Mouse (Mus musculus) CH12F3 (cell line): ENCODE data around the gene Arhgap11a.

ENCODE experiments used
- in situ Hi-C: fragments of 300-500 bp; cut with MboI; formaldehyde crosslinking; loops from 2 replicates; pipeline ENCODE4 v1.14.3; 2020; ENCODE audit warnings: low sequenced_read_pairs

The Arhgap11a gene

DNA sequence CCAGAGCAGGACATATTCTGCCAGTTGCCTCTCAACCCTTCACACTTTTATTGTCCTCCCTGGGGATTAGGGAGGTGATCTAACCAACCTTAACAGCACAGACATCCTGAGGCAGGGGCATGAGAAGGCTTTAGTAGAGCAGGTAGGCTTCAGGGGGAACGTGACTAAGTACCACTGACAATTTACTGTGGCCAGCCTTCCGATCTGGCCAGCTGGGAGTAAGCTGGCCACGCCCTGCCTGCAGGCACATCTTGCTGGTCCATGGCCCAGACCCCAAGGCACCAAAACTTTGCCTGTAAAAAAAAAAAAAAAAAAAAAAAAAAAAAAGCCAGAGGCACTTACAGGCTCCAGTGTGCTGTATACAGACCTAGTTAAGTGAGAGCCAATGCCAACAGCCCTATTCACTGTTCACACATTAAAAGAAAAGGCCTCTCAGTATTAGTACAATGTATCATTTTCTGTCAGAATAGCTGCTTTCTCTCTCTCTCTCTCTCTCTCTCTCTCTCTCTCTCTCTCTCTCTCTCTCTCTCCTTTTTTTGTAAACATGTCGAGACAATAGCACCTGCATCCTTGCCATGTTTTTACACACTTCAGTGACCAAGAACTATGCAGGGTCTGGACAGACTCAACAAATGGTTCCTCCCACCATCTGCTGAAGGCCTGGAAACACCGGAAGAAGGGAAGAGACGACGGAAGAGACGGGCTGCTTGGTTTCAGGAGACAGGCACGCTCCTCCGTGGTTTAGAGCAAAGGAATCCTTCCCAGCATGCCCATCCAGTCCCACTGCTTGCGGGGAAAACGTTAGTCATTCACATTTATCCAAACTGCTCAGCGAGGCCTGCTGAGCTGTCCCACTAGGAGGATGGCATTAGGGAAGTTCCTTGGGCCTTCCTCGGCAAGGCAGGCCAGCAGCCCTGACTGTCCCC lies 30.5 kb downstream of the Arhgap11a start:
- in situ Hi-C loops: no loop called here

DNA sequence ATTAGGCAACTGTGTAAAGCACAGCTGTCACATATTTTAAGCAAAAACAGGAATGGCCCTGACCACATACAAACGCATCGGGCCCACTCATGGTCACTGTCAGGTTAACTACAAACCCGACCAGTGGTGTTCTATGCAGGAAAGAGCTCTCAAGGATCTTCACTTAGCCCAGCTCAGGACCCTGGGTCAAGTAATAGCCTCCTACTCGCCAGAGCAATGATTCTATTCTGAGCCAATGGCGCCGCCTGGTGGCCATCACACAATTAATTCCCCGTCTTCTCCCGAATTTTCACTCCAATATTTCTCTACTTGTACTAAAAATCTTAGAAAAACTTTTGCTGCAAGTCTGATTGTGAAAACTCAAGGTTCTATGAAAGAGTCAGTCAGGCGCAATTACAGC lies 40.8 kb downstream of the Arhgap11a start:
- in situ Hi-C loops: no loop called here

DNA sequence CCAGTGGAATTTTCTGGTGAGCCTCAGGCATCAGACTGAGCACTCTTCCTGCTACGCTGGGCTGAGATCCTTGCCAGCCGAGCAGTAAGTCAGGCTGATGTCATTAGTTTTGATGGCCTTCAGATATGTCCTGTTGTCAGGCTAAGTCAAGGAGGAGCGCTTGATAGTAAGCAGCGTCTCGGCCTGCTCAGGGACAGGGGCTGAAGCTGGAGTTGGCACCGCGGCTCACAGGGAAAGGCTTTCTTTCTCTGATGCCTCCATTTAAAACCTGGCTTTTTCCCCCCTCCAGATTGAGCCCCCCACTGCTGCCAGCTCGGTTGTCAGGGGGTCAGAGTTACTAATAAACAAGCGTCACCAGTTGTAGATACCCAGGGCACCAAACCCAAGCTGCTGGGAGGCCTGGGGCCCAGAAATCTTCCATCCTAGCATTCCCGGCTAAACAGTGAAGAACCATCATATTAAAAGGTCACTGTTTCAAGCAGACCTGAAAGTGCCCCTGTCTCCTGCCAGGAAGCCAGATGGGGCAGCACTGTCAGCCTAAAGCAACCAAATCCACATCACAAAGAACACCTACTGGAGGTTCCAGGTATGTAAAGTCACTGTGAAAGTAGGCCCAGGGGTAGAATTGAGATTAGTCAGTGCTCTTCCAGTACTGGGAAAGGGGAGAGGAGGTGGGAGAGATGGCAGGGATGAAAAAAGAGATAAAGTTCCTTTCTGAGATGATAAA lies 41.4 kb downstream of the Arhgap11a start:
- in situ Hi-C loops: no loop called here

DNA sequence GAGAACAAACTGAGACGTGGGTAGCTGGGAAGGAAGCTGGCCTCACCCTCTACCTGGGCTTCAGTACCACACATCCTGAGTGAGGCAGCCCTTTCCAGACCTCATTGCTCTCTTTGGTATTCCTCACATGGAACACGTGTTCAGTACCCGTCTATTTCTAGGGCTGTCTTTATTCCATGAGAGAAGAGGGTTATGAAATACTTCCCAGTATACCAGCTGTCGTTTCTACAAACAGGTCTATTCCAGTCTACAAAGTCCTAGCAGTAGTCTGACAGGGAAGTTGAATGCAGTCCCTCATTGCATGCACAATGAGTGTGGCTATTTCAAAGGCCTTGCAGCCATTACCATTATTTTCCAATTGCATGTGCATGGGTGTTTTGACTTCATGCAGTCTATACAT lies 42.7 kb downstream of the Arhgap11a start:
- in situ Hi-C loops: no loop called here

DNA sequence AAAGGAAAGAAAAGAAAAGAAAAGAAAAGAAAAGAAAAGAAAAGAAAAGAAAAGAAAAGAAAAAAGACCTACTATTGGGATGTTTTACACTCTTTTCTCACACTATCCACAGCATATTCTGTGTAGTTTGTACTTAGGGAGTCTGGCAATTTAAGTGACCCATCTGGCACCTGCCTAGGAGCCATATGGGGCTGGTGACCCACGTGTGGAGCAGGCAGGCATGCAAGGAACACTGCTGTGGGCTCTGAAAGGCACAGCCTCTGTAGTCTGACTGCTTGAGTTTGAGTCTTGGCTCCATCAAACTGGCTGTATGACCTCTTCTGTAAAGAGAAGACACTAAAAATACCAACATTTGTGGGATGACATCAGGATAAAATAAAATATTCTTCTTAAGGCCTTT lies 44.7 kb downstream of the Arhgap11a start:
- in situ Hi-C loops: no loop called here

DNA sequence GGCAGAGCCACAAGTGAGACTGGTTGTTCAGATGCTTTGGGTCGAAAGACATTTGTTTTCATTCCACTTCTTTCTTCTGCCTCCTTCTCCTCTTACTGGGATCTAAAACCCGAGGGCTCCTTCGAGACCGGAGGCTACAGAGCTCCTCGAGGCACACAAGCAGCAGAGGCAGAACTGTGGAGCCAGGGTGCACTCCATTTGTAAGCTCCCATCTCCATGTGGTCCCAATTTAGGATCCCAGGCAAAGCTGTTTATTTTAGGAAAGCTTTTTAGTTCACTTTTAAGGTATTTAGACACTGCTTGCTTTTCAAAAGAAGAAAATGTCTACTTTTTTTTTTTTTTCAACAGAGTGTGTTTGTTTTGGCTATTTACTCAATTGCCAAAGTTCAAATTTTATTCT lies 47.6 kb downstream of the Arhgap11a start:
- in situ Hi-C loops: no loop called here

DNA sequence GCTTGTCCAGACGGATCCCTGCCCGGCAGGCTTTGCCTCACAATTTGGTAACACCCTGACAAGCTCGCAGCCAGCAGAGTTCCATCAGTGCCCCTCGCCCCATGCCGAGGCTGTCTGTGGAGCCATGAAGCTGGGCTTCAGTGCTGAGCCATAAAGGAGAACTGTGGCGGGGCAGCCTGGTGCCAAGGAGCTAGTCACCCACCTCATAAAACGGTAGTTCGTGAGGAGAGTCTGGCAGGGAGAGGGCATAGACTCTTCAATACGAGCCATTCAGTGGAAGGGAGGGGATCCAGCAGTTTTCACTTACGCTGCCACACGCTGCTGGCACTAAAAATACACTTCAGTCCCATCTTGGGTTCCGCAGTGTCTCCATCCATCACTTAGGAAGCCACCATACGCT lies 49.9 kb downstream of the Arhgap11a start:
- in situ Hi-C loops: loop anchor here (10.0 kb wide), 1 partner anchor 304 kb away; no protein-coding TSS in a partner anchor

DNA sequence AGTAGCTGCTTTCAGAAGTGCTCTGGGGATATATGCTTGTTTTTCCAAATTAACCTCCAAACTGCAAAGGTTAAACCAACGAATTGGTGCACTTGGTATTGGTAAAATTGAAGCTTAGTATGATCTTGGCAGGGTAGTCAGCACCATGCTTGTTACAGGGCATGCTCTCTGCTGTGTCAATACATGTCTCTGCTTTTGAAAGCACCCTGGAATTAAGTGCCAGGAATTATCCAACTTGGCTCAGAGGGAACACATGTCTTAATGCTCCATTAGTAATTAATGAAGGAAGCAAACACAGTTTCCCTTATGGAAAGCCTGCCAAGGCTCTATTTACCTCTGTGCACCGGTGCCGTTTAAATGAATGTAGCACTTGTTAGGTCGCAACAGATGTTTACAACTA lies 53.3 kb downstream of the Arhgap11a start:
- in situ Hi-C loops: loop anchor here (10.0 kb wide), 1 partner anchor 300 kb away; no protein-coding TSS in a partner anchor

DNA sequence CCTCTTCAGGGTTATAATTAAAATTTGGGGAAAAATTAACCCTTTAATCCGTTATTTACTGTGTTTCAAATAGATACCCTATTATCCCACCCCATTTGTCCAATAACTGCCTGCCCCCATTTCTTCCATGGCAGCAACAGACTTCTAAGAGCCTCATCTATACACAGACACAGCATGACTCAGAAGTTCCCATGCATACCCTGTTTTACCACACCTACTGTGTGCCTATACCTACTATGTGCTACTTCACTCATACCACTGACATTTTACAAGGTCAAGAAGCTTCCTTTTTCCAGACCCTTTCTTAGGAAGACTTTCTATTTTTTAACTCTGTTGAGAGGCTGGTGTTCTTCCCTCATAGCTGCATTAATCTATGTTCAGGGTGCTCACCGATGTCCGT lies 54.9 kb downstream of the Arhgap11a start:
- in situ Hi-C loops: loop anchor here (10.0 kb wide), 1 partner anchor 299 kb away; no protein-coding TSS in a partner anchor

DNA sequence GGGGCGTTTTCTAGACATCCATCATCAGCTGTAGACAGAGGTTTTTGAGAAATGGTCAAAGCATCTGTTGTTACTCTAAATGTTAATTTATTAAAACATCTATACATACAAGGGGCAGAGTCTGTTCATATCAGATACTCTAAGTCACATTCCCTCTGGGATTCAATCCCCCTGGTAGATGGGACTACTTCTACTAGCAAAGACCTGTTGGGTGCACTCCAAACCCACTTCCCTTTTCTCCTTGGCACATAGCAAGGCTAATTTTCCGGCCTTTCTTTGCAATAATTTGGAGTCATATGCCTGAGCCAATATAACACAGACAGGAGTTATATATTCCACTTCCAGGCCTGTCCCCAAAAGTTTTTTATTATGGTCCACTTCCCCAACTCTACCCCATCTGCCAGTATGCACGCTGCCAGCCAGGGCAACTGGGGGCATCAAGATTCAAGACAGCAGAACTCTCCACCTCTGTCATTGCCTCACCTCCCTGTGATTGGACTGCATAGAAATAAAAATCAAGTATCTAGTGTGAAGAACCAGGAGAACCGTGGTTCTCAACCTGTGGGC lies 59.6 kb downstream of the Arhgap11a start:
- in situ Hi-C loops: no loop called here

DNA sequence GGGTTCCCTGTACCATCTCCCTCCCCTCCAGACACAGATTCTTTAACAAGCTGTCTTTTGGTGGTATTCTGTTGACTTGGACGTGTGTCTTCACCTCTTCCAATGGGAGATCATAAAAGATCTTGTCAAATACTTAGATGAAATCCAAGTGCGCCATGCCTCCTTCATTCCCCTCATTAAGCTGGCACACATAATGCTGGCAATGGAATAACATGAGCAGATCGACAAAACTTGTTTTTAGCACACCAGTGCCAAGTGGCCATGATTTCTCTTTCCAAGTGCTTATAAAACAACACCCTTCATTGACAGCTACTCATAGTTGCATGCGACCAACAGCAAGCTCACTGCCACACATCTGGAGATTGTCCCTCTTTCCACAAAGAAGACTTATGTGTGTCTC lies 60.6 kb downstream of the Arhgap11a start:
- in situ Hi-C loops: no loop called here

DNA sequence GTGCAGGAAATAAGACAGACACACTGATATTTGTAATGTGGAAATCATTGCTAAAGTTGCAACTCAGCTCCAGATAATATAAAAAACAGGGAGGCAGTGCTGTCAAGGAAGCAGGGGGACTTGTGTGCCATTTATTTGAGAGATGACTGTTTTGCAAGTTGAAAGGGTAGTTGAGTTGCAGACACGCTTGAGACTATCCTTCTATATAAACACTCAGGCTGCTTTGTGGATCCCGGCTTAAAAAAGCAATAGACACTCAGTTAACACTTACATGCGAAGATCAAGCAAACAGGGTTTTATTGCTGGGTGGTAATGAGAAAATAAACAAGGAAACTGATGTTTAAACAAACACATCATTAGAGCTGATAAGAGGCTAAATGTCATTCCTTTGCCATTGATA lies 63.6 kb downstream of the Arhgap11a start:
- in situ Hi-C loops: no loop called here

DNA sequence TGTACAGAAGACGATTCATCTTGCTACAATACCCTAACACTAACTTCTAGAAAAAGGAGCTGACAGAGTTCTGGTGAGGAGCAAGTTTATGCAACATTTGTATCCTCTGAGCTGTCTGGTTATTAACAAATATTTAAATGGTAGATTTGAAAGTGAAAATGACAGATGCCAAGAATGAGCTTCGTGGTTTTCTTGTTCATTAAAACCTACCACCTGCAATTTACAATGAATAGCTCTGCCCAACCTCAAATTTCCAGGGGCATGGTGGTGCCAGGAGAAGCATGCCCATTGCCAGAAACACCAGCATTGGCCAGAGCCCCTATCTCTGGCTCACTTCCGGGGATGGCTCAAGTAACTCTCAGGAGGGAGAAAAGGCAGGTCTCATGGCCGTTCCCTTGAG lies 66.9 kb downstream of the Arhgap11a start:
- in situ Hi-C loops: no loop called here
